35 mouse cellular contexts compared by ENCODE assay signal in genomic region chr1:193092771-193093170, GRCm38 (mm10). TPM values are rescaled to one million over a fixed set of nuclear protein-coding genes. Genes with fewer than 3 reads are reported as not detected.
"Had no signal": no experiment of that assay in that cellular context is flagged by ENCODE, and none has a peak within 500 bp of the region (broad histone marks: within the 10 kb centered on the region; RNA-seq: fewer than 3 reads in every experiment).

No protein-coding gene starts in this region.

- H3K9me3 ChIP-seq: heart, embryonic 10.5 days; heart, embryonic 12.5 days; heart, embryonic 13.5 days; heart, embryonic 15.5 days; hindbrain, embryonic 10.5 days; hindbrain, embryonic 12.5 days; hindbrain, embryonic 13.5 days; hindbrain, embryonic 15.5 days; intestine, embryonic 15.5 days; kidney, embryonic 15.5 days had no signal

- H3K4me3 ChIP-seq: heart, embryonic 10.5 days; heart, embryonic 12.5 days; heart, embryonic 13.5 days; heart, embryonic 15.5 days; hindbrain, embryonic 10.5 days; hindbrain, embryonic 12.5 days; hindbrain, embryonic 13.5 days; hindbrain, embryonic 15.5 days; intestine, embryonic 15.5 days; kidney, embryonic 15.5 days; layer of hippocampus, adult 2 months had no signal

- H3K36me3 ChIP-seq: heart, embryonic 10.5 days; heart, embryonic 12.5 days; heart, embryonic 13.5 days; heart, embryonic 15.5 days; hindbrain, embryonic 10.5 days; hindbrain, embryonic 12.5 days; hindbrain, embryonic 13.5 days; hindbrain, embryonic 15.5 days; intestine, embryonic 15.5 days; kidney, embryonic 15.5 days had no signal

- H3K9ac ChIP-seq: heart, embryonic 12.5 days; heart, embryonic 13.5 days; heart, embryonic 15.5 days; hindbrain, embryonic 12.5 days; hindbrain, embryonic 13.5 days; hindbrain, embryonic 14.5 days; hindbrain, embryonic 15.5 days; intestine, embryonic 15.5 days; kidney, embryonic 15.5 days had no signal

- H3K4me2 ChIP-seq: heart, embryonic 11.5 days; heart, embryonic 12.5 days; heart, embryonic 13.5 days; heart, embryonic 15.5 days; hindbrain, embryonic 12.5 days; hindbrain, embryonic 13.5 days; hindbrain, embryonic 14.5 days; hindbrain, embryonic 15.5 days; intestine, embryonic 15.5 days; kidney, embryonic 15.5 days had no signal

- DNase-seq: heart, postnatal 10 days; heart, postnatal 14 days; heart, postnatal 36 days; heart, postnatal 4 days; kidney, adult 11 months; kidney, adult 18-20 months; kidney, adult 2 months; kidney, adult 9 months; kidney, postnatal 10 days; kidney, postnatal 14 days; kidney, postnatal 25 days; kidney, postnatal 36 days; kidney, postnatal 4 days; layer of hippocampus, adult 9-11 months; layer of hippocampus, postnatal 36 days had no signal

- H3K27me3 ChIP-seq: heart, embryonic 12.5 days; heart, embryonic 13.5 days; heart, embryonic 15.5 days; hindbrain, embryonic 12.5 days; hindbrain, embryonic 13.5 days; hindbrain, embryonic 15.5 days; intestine, embryonic 15.5 days; kidney, embryonic 15.5 days had no signal

- H3K27ac ChIP-seq: heart, embryonic 10.5 days; heart, embryonic 13.5 days; heart, embryonic 15.5 days; hindbrain, embryonic 10.5 days; hindbrain, embryonic 12.5 days; hindbrain, embryonic 13.5 days; hindbrain, embryonic 14.5 days; hindbrain, embryonic 15.5 days; hindbrain, postnatal 0 days; intestine, embryonic 15.5 days; kidney, embryonic 15.5 days; kidney, postnatal 0 days; layer of hippocampus, adult 2 months had no signal

- H3K4me1 ChIP-seq: heart, embryonic 10.5 days; heart, embryonic 12.5 days; heart, embryonic 13.5 days; heart, embryonic 15.5 days; hindbrain, embryonic 10.5 days; intestine, embryonic 15.5 days; kidney, embryonic 15.5 days had no signal

- ATAC-seq: hindbrain, embryonic 16.5 days; hindbrain, postnatal 0 days; inflammation-experienced regulatory T-cells, adult 6 months; intestine, embryonic 15.5 days; intestine, embryonic 16.5 days; intestine, postnatal 0 days had no signal

RNA-seq across cellular contexts. Expression of gene Syt14, which starts 57.2 kb away (rescaled TPM):
- total RNA-seq: hematopoietic stem cell, adult 5-6 weeks had no signal
- polyA plus RNA-seq: inflammation-experienced regulatory T-cells, adult 6 months had no signal
